10 mouse cellular contexts compared by ENCODE assay signal in the genomic region with DNA sequence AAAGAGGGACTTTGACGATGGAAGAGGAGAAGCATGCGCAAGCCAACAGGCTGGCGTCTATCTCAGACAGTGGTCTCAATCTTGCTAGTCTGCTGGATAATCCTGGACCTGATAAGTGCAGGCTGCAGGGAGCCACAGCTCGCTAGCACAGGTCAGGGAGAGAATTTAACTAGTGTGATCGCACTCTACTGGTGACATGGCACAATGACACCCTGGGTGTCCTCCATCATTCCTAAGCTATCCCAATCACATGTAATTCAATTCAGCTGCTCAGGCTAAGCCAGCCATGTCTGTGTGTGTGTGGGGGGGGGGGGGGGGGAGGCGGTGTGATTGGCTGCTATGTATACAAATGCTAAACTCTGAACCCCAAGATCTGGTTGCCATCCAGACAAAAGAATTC. TPM values are rescaled to one million over a fixed set of nuclear protein-coding genes. Genes with fewer than 3 reads are reported as not detected.
DNase-seq lines count a peak whose midpoint lies in the region; ATAC-seq and TF ChIP-seq lines count a peak whose summit lies in the region.
"Had no signal": no experiment of that assay in that cellular context is flagged by ENCODE, and none has a peak within 500 bp of the region (broad histone marks: within the 10 kb centered on the region; RNA-seq: fewer than 3 reads in every experiment).

No protein-coding gene starts in this region.

- H3K27me3 ChIP-seq in heart, embryonic 11.5 days (ENCODE audit: control insufficient read depth, insufficient read depth, low read length): peaks cover 7% of the 10 kb centered on the region; the same call in 1 of the 2 replicates
- no peaks in the 10 kb centered on the region for H3K27me3 ChIP-seq in MEL (ENCODE audit: control insufficient read depth in 1 of 2, insufficient read depth in 2 of 2, low read length in 2 of 2)
- H3K27me3 ChIP-seq in intestine, embryonic 14.5 days (replicated peaks; ENCODE audit: control insufficient read depth, insufficient read depth, low read length): no peaks in the 10 kb centered on the region
- no peaks in the 10 kb centered on the region for H3K27me3 ChIP-seq in lung, embryonic 14.5 days (ENCODE audit: insufficient read depth, low read length)

- no peaks in the 10 kb centered on the region for H3K79me2 ChIP-seq in MEL (ENCODE audit: control insufficient read depth, insufficient read depth, low read length, poor library complexity)

- no peak overlapping the region for H3K4me2 ChIP-seq in heart, embryonic 11.5 days
- H3K4me2 ChIP-seq in intestine, embryonic 14.5 days (ENCODE audit: low read length): no peak overlapping the region
- H3K4me2 ChIP-seq in lung, embryonic 14.5 days: no peak overlapping the region
- H3K4me2 ChIP-seq: liver, embryonic 15.5 days had no signal

- TF ChIP-seq EP300 in MEL (IDR thresholded peaks at IDR 0.05; ENCODE audit: low read depth in 1 of 2, low read length in 2 of 2): no peak

- intact Hi-C loops in heart, postnatal 14 days (cut with DNase I): loop anchor here (5.0 kb wide), 2 partner anchors 35 to 50 kb away; no protein-coding TSS in a partner anchor

- DNase-seq in heart, postnatal 14 days: peak; percentile 20 to 36
- DNase-seq in MEL (ENCODE audit: low read depth, low spot score): peak; percentile 61
- DNase-seq in embryo, embryonic 11.5 days (ENCODE audit: low read depth, low spot score): peak; percentile 22
- DNase-seq in intestine, embryonic 14.5 days (ENCODE audit: low spot score): no peak
- DNase-seq in lung, embryonic 14.5 days: peak; percentile 56
- DNase-seq in retina, postnatal 1 day: peak; percentile 90
- no peak for DNase-seq in ovary, adult 18-20 months (ENCODE audit: low spot score)

- H3K4me1 ChIP-seq in heart, embryonic 11.5 days (ENCODE audit: control insufficient read depth, insufficient read depth, low read length): peaks cover 4% of the 10 kb centered on the region; the same call in 1 of the 2 replicates
- H3K4me1 ChIP-seq in MEL (ENCODE audit: control insufficient read depth in 1 of 2, insufficient read depth in 2 of 2, low read length in 2 of 2): peaks cover 3 to 14% of the 10 kb centered on the region in 2 experiments; a peak in 3 of 4 replicates
- H3K4me1 ChIP-seq in intestine, embryonic 14.5 days (replicated peaks; ENCODE audit: control insufficient read depth, insufficient read depth, low read length): 0 out of 2 replicates have a peak, but pooled peaks cover 3% of the 10 kb centered on the region
- peaks cover 5% of the 10 kb centered on the region for H3K4me1 ChIP-seq in lung, embryonic 14.5 days (ENCODE audit: insufficient read depth)

- TF ChIP-seq CTCF in MEL (IDR thresholded peaks at IDR 0.05 in 2 of 3, conservative IDR thresholded peaks at IDR 0.05 in 1 of 3; ENCODE audit: control insufficient read depth in 1 of 3, insufficient read depth in 1 of 3, low read depth in 2 of 3, low read length in 3 of 3, poor library complexity in 1 of 3, severe bottlenecking in 1 of 3): peak; percentile 35 to 79 (median 58); a peak in 5 of 6 replicates
- peak; percentile 73 for TF ChIP-seq CTCF in lung, embryonic 14.5 days (IDR thresholded peaks at IDR 0.05; ENCODE audit: low read depth)

- 0 out of 2 replicates have a peak, but pooled peaks cover 3% of the 10 kb centered on the region for H3K9me3 ChIP-seq in heart, embryonic 11.5 days (replicated peaks; ENCODE audit: control insufficient read depth, low read length)
- H3K9me3 ChIP-seq in MEL (replicated peaks; ENCODE audit: insufficient read depth, low read length): no peaks in the 10 kb centered on the region
- H3K9me3 ChIP-seq in intestine, embryonic 14.5 days (ENCODE audit: control insufficient read depth, low read length): no peaks in the 10 kb centered on the region
- no peaks in the 10 kb centered on the region for H3K9me3 ChIP-seq in lung, embryonic 14.5 days (ENCODE audit: low read depth, low read length)
- H3K9me3 ChIP-seq: liver, embryonic 15.5 days had no signal

- TF ChIP-seq RAD21 in MEL (IDR thresholded peaks at IDR 0.05; ENCODE audit: low read depth, low read length): peak; percentile 17

- no peak for TF ChIP-seq POLR2A in MEL (IDR thresholded peaks at IDR 0.05; ENCODE audit: control insufficient read depth in 1 of 2, insufficient read depth in 1 of 2, low read depth in 1 of 2, low read length in 2 of 2, poor library complexity in 1 of 2)

- no peaks in the 10 kb centered on the region for H3K36me3 ChIP-seq in heart, embryonic 11.5 days (ENCODE audit: control insufficient read depth, insufficient read depth, low read length)
- H3K36me3 ChIP-seq in MEL (ENCODE audit: control insufficient read depth in 1 of 2, insufficient read depth in 2 of 2, low read length in 2 of 2): peaks cover 0 to 8% of the 10 kb centered on the region in 2 experiments; a peak in 2 of 4 replicates
- H3K36me3 ChIP-seq in intestine, embryonic 14.5 days (ENCODE audit: control insufficient read depth, insufficient read depth, low read length): no peaks in the 10 kb centered on the region
- no peaks in the 10 kb centered on the region for H3K36me3 ChIP-seq in lung, embryonic 14.5 days (ENCODE audit: insufficient read depth)
- H3K36me3 ChIP-seq: liver, embryonic 15.5 days had no signal

- H3K9ac ChIP-seq in heart, embryonic 11.5 days (ENCODE audit: low read depth, low read length): no peak overlapping the region
- H3K9ac ChIP-seq in MEL (ENCODE audit: control insufficient read depth, low read depth, low read length, poor library complexity, severe bottlenecking): no peak overlapping the region
- H3K9ac ChIP-seq in intestine, embryonic 14.5 days (ENCODE audit: low read length): no peak overlapping the region
- no peak overlapping the region for H3K9ac ChIP-seq in lung, embryonic 14.5 days
- H3K9ac ChIP-seq: liver, embryonic 15.5 days had no signal

- 2% methylated on average over 6 of the region's 6 CpGs for WGBS in heart, embryonic 11.5 days (ENCODE audit: insufficient replicate concordance)
- 9% methylated on average over 6 of the region's 6 CpGs for whole genome bisulfite sequencing in intestine, embryonic 14.5 days
- 12% methylated on average over 5 of the region's 6 CpGs for WGBS in lung, embryonic 14.5 days

- no peak overlapping the region for H3K4me3 ChIP-seq in heart, embryonic 11.5 days (ENCODE audit: low read depth, low read length)
- H3K4me3 ChIP-seq in MEL (ENCODE audit: control insufficient read depth in 1 of 2, insufficient read depth in 1 of 2, low read depth in 2 of 2, low read length in 2 of 2): no peak overlapping the region
- H3K4me3 ChIP-seq in intestine, embryonic 14.5 days (ENCODE audit: low read depth, low read length): no peak overlapping the region
- no peak overlapping the region for H3K4me3 ChIP-seq in lung, embryonic 14.5 days (ENCODE audit: low read depth, low read length)
- H3K4me3 ChIP-seq: liver, embryonic 15.5 days had no signal

- ATAC-seq in heart, embryonic 11.5 days (replicated peaks; ENCODE audit: insufficient number of reproducible peaks, low FRiP score, low TSS enrichment): no peak
- peak; percentile 65 for ATAC-seq in intestine, embryonic 14.5 days (replicated peaks; ENCODE audit: low FRiP score, low TSS enrichment, low read depth)
- no peak for ATAC-seq in lung, embryonic 14.5 days (ENCODE audit: insufficient read depth)

- no peak overlapping the region for H3K27ac ChIP-seq in heart, embryonic 11.5 days (ENCODE audit: low read depth, low read length)
- no peak overlapping the region for H3K27ac ChIP-seq in MEL (ENCODE audit: control insufficient read depth, low read depth, low read length)
- no peak overlapping the region for H3K27ac ChIP-seq in intestine, embryonic 14.5 days (ENCODE audit: low read depth)
- no peak overlapping the region for H3K27ac ChIP-seq in lung, embryonic 14.5 days (ENCODE audit: low read depth)
- H3K27ac ChIP-seq: liver, embryonic 15.5 days had no signal

TF ChIP-seq in MEL, 35 proteins besides CTCF, POLR2A, EP300 and RAD21 (continues in another document):
- TF ChIP-seq CHD1 (IDR thresholded peaks at IDR 0.05; ENCODE audit: low read depth, low read length): no peak
- no peak for TF ChIP-seq MYC (IDR thresholded peaks at IDR 0.05; ENCODE audit: low read depth, low read length)
- no peak for TF ChIP-seq POLR2AphosphoS2 (IDR thresholded peaks at IDR 0.05; ENCODE audit: low read length)

RNA-seq across cellular contexts. Expression of a gene that starts 6.6 kb away (rescaled TPM):
- total RNA-seq in heart, postnatal 14 days (2021): not detected
- polyA plus RNA-seq in heart, embryonic 11.5 days (2014; fragmentation: Nextera tagmentation; extraction: Ambion mirVana): not detected in 2 replicates
- not detected in 2 replicates for total RNA-seq in MEL (2012; rRNA removed)
- not detected for polyA plus RNA-seq in MEL (2012; ENCODE audit: insufficient read depth in 1 of 2, insufficient read length in 2 of 2, low read depth in 1 of 2, low replicate concordance in 2 of 2, missing spikeins in 1 of 2)
- not detected in 2 replicates for polyA plus RNA-seq in intestine, embryonic 14.5 days (2014; fragmentation: Nextera tagmentation; extraction: Ambion mirVana)
- not detected in 2 replicates for polyA plus RNA-seq in lung, embryonic 14.5 days (2014; fragmentation: Nextera tagmentation; extraction: Ambion mirVana)
- total RNA-seq: adrenal gland, postnatal 36 days had no signal
- polyA plus RNA-seq: liver, embryonic 15.5 days had no signal

RNA-seq across cellular contexts. Expression of a gene that starts 31.3 kb away (rescaled TPM):
- 10 to 100 TPM; 55.0 to 72.4 TPM for total RNA-seq in heart, postnatal 14 days (2021)
- 0.31 and 0.56 TPM in 2 replicates for polyA plus RNA-seq in heart, embryonic 11.5 days (2014; fragmentation: Nextera tagmentation; extraction: Ambion mirVana)
- under 0.01 and 0.07 TPM in 2 replicates for total RNA-seq in MEL (2012; rRNA removed)
- under 1 TPM in 1 of 2 experiments, not detected in 1; 0.08 TPM for polyA plus RNA-seq in MEL (2012; ENCODE audit: insufficient read depth in 1 of 2, insufficient read length in 2 of 2, low read depth in 1 of 2, low replicate concordance in 2 of 2, missing spikeins in 1 of 2)
- 26.7 and 33.4 TPM in 2 replicates for polyA plus RNA-seq in intestine, embryonic 14.5 days (2014; fragmentation: Nextera tagmentation; extraction: Ambion mirVana)
- polyA plus RNA-seq in lung, embryonic 14.5 days (2014; fragmentation: Nextera tagmentation; extraction: Ambion mirVana): 33.6 and 37.3 TPM in 2 replicates

RNA-seq across cellular contexts. Expression of a gene that starts 46.3 kb away (rescaled TPM):
- 10 to 100 TPM; 25.4 to 28.1 TPM for total RNA-seq in heart, postnatal 14 days (2021)
- 30.6 and 34.1 TPM in 2 replicates for polyA plus RNA-seq in heart, embryonic 11.5 days (2014; fragmentation: Nextera tagmentation; extraction: Ambion mirVana)
- 24.9 and 25.7 TPM in 2 replicates for total RNA-seq in MEL (2012; rRNA removed)
- 10 to 100 TPM in 1 of 2 experiments, not detected in 1; 55.6 TPM for polyA plus RNA-seq in MEL (2012; ENCODE audit: insufficient read depth in 1 of 2, insufficient read length in 2 of 2, low read depth in 1 of 2, low replicate concordance in 2 of 2, missing spikeins in 1 of 2)
- 38.0 and 40.3 TPM in 2 replicates for polyA plus RNA-seq in intestine, embryonic 14.5 days (2014; fragmentation: Nextera tagmentation; extraction: Ambion mirVana)
- 34.7 and 36.3 TPM in 2 replicates for polyA plus RNA-seq in lung, embryonic 14.5 days (2014; fragmentation: Nextera tagmentation; extraction: Ambion mirVana)

RNA-seq across cellular contexts. Expression of a gene that starts 48.9 kb away (rescaled TPM):
- total RNA-seq in heart, postnatal 14 days (2021): under 1 TPM; 0.14 to 0.15 TPM
- 0.58 and 1.2 TPM in 2 replicates for polyA plus RNA-seq in heart, embryonic 11.5 days (2014; fragmentation: Nextera tagmentation; extraction: Ambion mirVana)
- 0.65 and 1.3 TPM in 2 replicates for total RNA-seq in MEL (2012; rRNA removed)
- polyA plus RNA-seq in MEL (2012; ENCODE audit: insufficient read depth in 1 of 2, insufficient read length in 2 of 2, low read depth in 1 of 2, low replicate concordance in 2 of 2, missing spikeins in 1 of 2): under 1 TPM in 1 of 2 experiments, not detected in 1; 0.96 TPM
- polyA plus RNA-seq in intestine, embryonic 14.5 days (2014; fragmentation: Nextera tagmentation; extraction: Ambion mirVana): 3.6 and 4.2 TPM in 2 replicates
- 0.92 and 2.3 TPM in 2 replicates for polyA plus RNA-seq in lung, embryonic 14.5 days (2014; fragmentation: Nextera tagmentation; extraction: Ambion mirVana)

Comparison
In these comparisons a context has a peak if more than half of its experiments do, and no peak if none do; other contexts are left out.
1. DNase-seq: peak in heart, postnatal 14 days (2 of 2), MEL (single experiment), embryo, embryonic 11.5 days (single experiment), lung, embryonic 14.5 days (single experiment) and retina, postnatal 1 day (single experiment); none in intestine, embryonic 14.5 days (single experiment) and ovary, adult 18-20 months (single experiment).
2. RNA of a gene that starts 31.3 kb away (polyA plus RNA-seq): 33.6 to 37.3 TPM in lung, embryonic 14.5 days and 26.7 to 33.4 TPM in intestine, embryonic 14.5 days; 0.31 to 0.56 TPM in heart, embryonic 11.5 days and 0.08 TPM in MEL; every median in the first group is over 10 times any median in the second.